In genomic region chr10:126924087-126924486, GRCm38 (mm10) we compare ENCODE assay signal across 12 mouse cellular contexts. TPM values are rescaled to one million over a fixed set of nuclear protein-coding genes. Genes with fewer than 3 reads are reported as not detected.
DNase-seq lines count a peak whose midpoint lies in the region; ATAC-seq lines count a peak whose summit lies in the region.
"Had no signal": no experiment of that assay in that cellular context is flagged by ENCODE, and none has a peak within 500 bp of the region (broad histone marks: within the 10 kb centered on the region; RNA-seq: fewer than 3 reads in every experiment).

No protein-coding gene starts in this region.

- H3K9me3 ChIP-seq in heart, embryonic 15.5 days (replicated peaks) = no peaks in the 10 kb centered on the region

- DNase-seq in heart, postnatal 25 days (ENCODE audit: low spot score) = no peak
- peak; percentile 75 for DNase-seq in 3134 (ENCODE audit: extremely low read depth, insufficient read length, low spot score)
- DNase-seq in cerebellum, adult 18-20 months = peak; percentile 66 to 71
- DNase-seq in gastrocnemius, adult 8-10 months (ENCODE audit: low spot score in 2 of 2) = peak; percentile 34 to 55
- DNase-seq in frontal cortex, postnatal 36 days (ENCODE audit: low spot score in 2 of 2) = no peak
- DNase-seq in kidney, postnatal 25 days = no peak
- DNase-seq in thymus, adult 18-20 months = no peak
- DNase-seq: embryo, embryonic 11 days; kidney, adult 2 months; liver; lung, postnatal 14 days had no signal

- no peaks in the 10 kb centered on the region for H3K27me3 ChIP-seq in heart, embryonic 15.5 days

- no peak overlapping the region for H3K9ac ChIP-seq in heart, embryonic 15.5 days

- H3K4me1 ChIP-seq in heart, embryonic 15.5 days (replicated peaks) = peaks cover 37% of the 10 kb centered on the region

- no peak for ATAC-seq in heart, embryonic 15.5 days (replicated peaks; ENCODE audit: insufficient number of reproducible peaks, insufficient read depth, low FRiP score, low read depth)

- no peak overlapping the region for H3K4me3 ChIP-seq in heart, embryonic 15.5 days

- no peaks in the 10 kb centered on the region for H3K36me3 ChIP-seq in heart, embryonic 15.5 days

- peak overlapping the region; percentile 52; the same call in 1 of the 2 replicates for H3K27ac ChIP-seq in heart, embryonic 15.5 days

- intact Hi-C loops in heart, postnatal 25 days (cut with DNase I) = no loop called here

- 35% methylated on average over 3 of the region's 3 CpGs for WGBS in heart, embryonic 15.5 days

- no peak overlapping the region for H3K4me2 ChIP-seq in heart, embryonic 15.5 days

RNA-seq across cellular contexts. Expression of gene Atp23, which starts 22.9 kb away (rescaled TPM):
- polyA plus RNA-seq in heart, embryonic 15.5 days (2015; fragmentation: Nextera tagmentation; extraction: Ambion mirVana) = 9.1 and 9.8 TPM in 2 replicates
- total RNA-seq in heart, postnatal 25 days (2021) = 1 to 10 TPM; 4.2 to 4.5 TPM
- 1 to 10 TPM; 1.4 to 2.5 (median 1.4) TPM for total RNA-seq in gastrocnemius, adult 8-10 months (2022)

RNA-seq across cellular contexts. Expression of gene Ctdsp2, which starts 54.4 kb away (rescaled TPM):
- polyA plus RNA-seq in heart, embryonic 15.5 days (2015; fragmentation: Nextera tagmentation; extraction: Ambion mirVana) = 35.0 and 47.8 TPM in 2 replicates
- 100 to 1,000 TPM; 104 to 110 TPM for total RNA-seq in heart, postnatal 25 days (2021)
- total RNA-seq in gastrocnemius, adult 8-10 months (2022) = 100 to 1,000 TPM; 103 to 118 (median 106) TPM

Comparison
In these comparisons a context has a peak if more than half of its experiments do, and no peak if none do; other contexts are left out.
1. DNase-seq: peak in 3134 (single experiment), cerebellum, adult 18-20 months (2 of 2) and gastrocnemius, adult 8-10 months (2 of 2); none in heart, postnatal 25 days (single experiment), frontal cortex, postnatal 36 days (0 of 2), kidney, postnatal 25 days (0 of 2) and thymus, adult 18-20 months (0 of 2).